Mouse (Mus musculus): ENCODE results near the gene Faxc.

Faxc gene

GRCm38 (mm10) chr4:21989571-21990091 lies 58.5 kb downstream of the Faxc start:
- TF ChIP-seq CTCF (conservative IDR thresholded peaks at IDR 0.05; ENCODE audit: low read length) (no peak), POU5F1 (IDR thresholded peaks at IDR 0.05; ENCODE audit: borderline replicate concordance, low read length) (no peak), NANOG (IDR thresholded peaks at IDR 0.05; ENCODE audit: borderline replicate concordance, low read length) (no peak)
- H3K27me3 ChIP-seq (ENCODE audit: insufficient read depth, low read length): no peaks in the 10 kb centered on the region
- H3K4me1 ChIP-seq (replicated peaks; ENCODE audit: low read depth, low read length): no peaks in the 10 kb centered on the region
- no peaks in the 10 kb centered on the region for H3K36me3 ChIP-seq (ENCODE audit: insufficient read depth, low read length)
- H3K4me3 ChIP-seq (replicated peaks; ENCODE audit: low read length): no peak overlapping the region
- H3K9me3 ChIP-seq (ENCODE audit: low read length): no peaks in the 10 kb centered on the region

GRCm38 (mm10) chr4:21990580-21991235 lies 59.6 kb downstream of the Faxc start:
- no peaks in the 10 kb centered on the region for H3K4me1 ChIP-seq (replicated peaks; ENCODE audit: low read depth, low read length)
- no peaks in the 10 kb centered on the region for H3K36me3 ChIP-seq (ENCODE audit: insufficient read depth, low read length)
- H3K9me3 ChIP-seq (ENCODE audit: low read length): no peaks in the 10 kb centered on the region
- no peak overlapping the region for H3K4me3 ChIP-seq (replicated peaks; ENCODE audit: low read length)
- no peak for TF ChIP-seq NANOG (IDR thresholded peaks at IDR 0.05; ENCODE audit: borderline replicate concordance, low read length)
- no peak for TF ChIP-seq POU5F1 (IDR thresholded peaks at IDR 0.05; ENCODE audit: borderline replicate concordance, low read length)
- TF ChIP-seq CTCF (conservative IDR thresholded peaks at IDR 0.05; ENCODE audit: low read length): peak; percentile 56
- no peaks in the 10 kb centered on the region for H3K27me3 ChIP-seq (ENCODE audit: insufficient read depth, low read length)

- H3K9me3 ChIP-seq (ENCODE audit: low read length): no peaks in the 10 kb centered on the region
- H3K36me3 ChIP-seq (ENCODE audit: insufficient read depth, low read length): no peaks in the 10 kb centered on the region
- no peak overlapping the region for H3K4me3 ChIP-seq (replicated peaks; ENCODE audit: low read length)
- H3K27me3 ChIP-seq (ENCODE audit: insufficient read depth, low read length): no peaks in the 10 kb centered on the region
- no peak for TF ChIP-seq NANOG (IDR thresholded peaks at IDR 0.05; ENCODE audit: borderline replicate concordance, low read length)
- TF ChIP-seq CTCF (conservative IDR thresholded peaks at IDR 0.05; ENCODE audit: low read length): peak; percentile 76
- H3K4me1 ChIP-seq (replicated peaks; ENCODE audit: low read depth, low read length): no peaks in the 10 kb centered on the region
These were observed 86.7 kb downstream of the Faxc start for GRCm38 (mm10) chr4:22017656-22018379.

GRCm38 (mm10) chr4:22018414-22018813 lies 87.3 kb downstream of the Faxc start:
- H3K4me3 ChIP-seq (replicated peaks; ENCODE audit: low read length): no peak overlapping the region
- no peaks in the 10 kb centered on the region for H3K36me3 ChIP-seq (ENCODE audit: insufficient read depth, low read length)
- no peaks in the 10 kb centered on the region for H3K9me3 ChIP-seq (ENCODE audit: low read length)
- H3K4me1 ChIP-seq (replicated peaks; ENCODE audit: low read depth, low read length): no peaks in the 10 kb centered on the region
- no peaks in the 10 kb centered on the region for H3K27me3 ChIP-seq (ENCODE audit: insufficient read depth, low read length)
- TF ChIP-seq NANOG (IDR thresholded peaks at IDR 0.05; ENCODE audit: borderline replicate concordance, low read length): no peak

GRCm38 (mm10) chr4:22029951-22030350 lies 98.8 kb downstream of the Faxc start:
- peaks cover 10% of the 10 kb centered on the region; the same call in 1 of the 2 replicates for H3K9me3 ChIP-seq (ENCODE audit: low read length)

More at GRCm38 (mm10) chr4:22029951-22030350, 98.8 kb downstream of the Faxc start:
- Histone ChIP-seq H3K27me3 (ENCODE audit: insufficient read depth, low read length) (no peaks in the 10 kb centered on the region), H3K4me1 (replicated peaks; ENCODE audit: low read depth, low read length) (no peaks in the 10 kb centered on the region), H3K4me3 (replicated peaks; ENCODE audit: low read length) (no peak overlapping the region), H3K36me3 (ENCODE audit: insufficient read depth, low read length) (no peaks in the 10 kb centered on the region)
- no peak for TF ChIP-seq CTCF (conservative IDR thresholded peaks at IDR 0.05; ENCODE audit: low read length)
- TF ChIP-seq NANOG (IDR thresholded peaks at IDR 0.05; ENCODE audit: borderline replicate concordance, low read length): no peak
- no peak for TF ChIP-seq POU5F1 (IDR thresholded peaks at IDR 0.05; ENCODE audit: borderline replicate concordance, low read length)

Data from E14TG2a.4 (cell line).